Mouse (Mus musculus): ENCODE results near the gene Ncoa1. TPM values are rescaled to one million over a fixed set of nuclear protein-coding genes. Genes with fewer than 3 reads are reported as not detected.

Gene Ncoa1
- 7.9 and 9.1 TPM in 2 replicates for polyA plus RNA-seq (2014; fragmentation: Nextera tagmentation; extraction: Ambion mirVana)

- peak within 1 kb of the TSS; percentile 91 for H3K4me2 ChIP-seq (ENCODE audit: low read depth, severe bottlenecking)
- H3K9me3 ChIP-seq (ENCODE audit: control insufficient read depth, low read length): no peaks in the 10 kb centered on the region
- H3K36me3 ChIP-seq (ENCODE audit: control insufficient read depth, insufficient read depth, low read length): no peaks in the 10 kb centered on the region
- H3K9ac ChIP-seq (ENCODE audit: low read length): peak within 1 kb of the TSS; percentile 90
- H3K27ac ChIP-seq (replicated peaks; ENCODE audit: low read depth, low read length): peak within 1 kb of the TSS; percentile 84
- H3K27me3 ChIP-seq (ENCODE audit: control insufficient read depth, insufficient read depth, low read length): 0 out of 2 replicates have a peak, but pooled peaks cover 3% of the 10 kb centered on the region
- DNase-seq (ENCODE audit: low spot score) (peak; percentile 77), ATAC-seq (ENCODE audit: insufficient number of reproducible peaks, low FRiP score, low TSS enrichment, low read depth) (peak; percentile 69)
- WGBS: under 1% methylated on average over 42 of the region's 98 CpGs
- H3K4me1 ChIP-seq (ENCODE audit: control insufficient read depth, insufficient read depth, low read length): peaks cover 13% of the 10 kb centered on the region
- peak within 1 kb of the TSS; percentile 76 for H3K4me3 ChIP-seq (ENCODE audit: low read depth, low read length)
These were observed at the start of gene Ncoa1 for GRCm38 (mm10) chr12:4476832-4477671. Gene Ncoa1, minus strand, starts transcription at chr12:4477182.

- peaks cover 10% of the 10 kb centered on the region for H3K4me1 ChIP-seq (ENCODE audit: control insufficient read depth, insufficient read depth, low read length)
- H3K36me3 ChIP-seq (ENCODE audit: control insufficient read depth, insufficient read depth, low read length): no peaks in the 10 kb centered on the region
- no peak overlapping the region for H3K4me2 ChIP-seq (ENCODE audit: low read depth, severe bottlenecking)
- ATAC-seq (ENCODE audit: insufficient number of reproducible peaks, low FRiP score, low TSS enrichment, low read depth): no peak
- H3K9me3 ChIP-seq (ENCODE audit: control insufficient read depth, low read length): peaks cover 2% of the 10 kb centered on the region; the same call in 1 of the 2 replicates
- no peak for DNase-seq (ENCODE audit: low spot score)
- H3K27me3 ChIP-seq (ENCODE audit: control insufficient read depth, insufficient read depth, low read length): no peaks in the 10 kb centered on the region
- no peak overlapping the region for H3K9ac ChIP-seq (ENCODE audit: low read length)
- H3K27ac ChIP-seq (replicated peaks; ENCODE audit: low read depth, low read length): no peak overlapping the region
- 38% methylated on average over 7 of the region's 7 CpGs for WGBS
- H3K4me3 ChIP-seq (ENCODE audit: low read depth, low read length): no peak overlapping the region
These were observed 47.6 kb upstream of the Ncoa1 start for GRCm38 (mm10) chr12:4524546-4524945.

- no peak overlapping the region for H3K9ac ChIP-seq (ENCODE audit: low read length)
- H3K27me3 ChIP-seq (ENCODE audit: control insufficient read depth, insufficient read depth, low read length): no peaks in the 10 kb centered on the region
- 18% methylated on average over 9 of the region's 9 CpGs for WGBS
- DNase-seq (ENCODE audit: low spot score) (no peak), ATAC-seq (ENCODE audit: insufficient number of reproducible peaks, low FRiP score, low TSS enrichment, low read depth) (no peak)
- H3K4me2 ChIP-seq (ENCODE audit: low read depth, severe bottlenecking): peak overlapping the region; percentile 22; the same call in 1 of the 2 replicates
- no peaks in the 10 kb centered on the region for H3K36me3 ChIP-seq (ENCODE audit: control insufficient read depth, insufficient read depth, low read length)
- H3K4me3 ChIP-seq (ENCODE audit: low read depth, low read length): no peak overlapping the region
- H3K27ac ChIP-seq (replicated peaks; ENCODE audit: low read depth, low read length): no peak overlapping the region
- H3K4me1 ChIP-seq (ENCODE audit: control insufficient read depth, insufficient read depth, low read length): peaks cover 10% of the 10 kb centered on the region
- H3K9me3 ChIP-seq (ENCODE audit: control insufficient read depth, low read length): no peaks in the 10 kb centered on the region
These were observed 46.8 kb upstream of the Ncoa1 start for GRCm38 (mm10) chr12:4523688-4524298.

- ATAC-seq (ENCODE audit: insufficient number of reproducible peaks, low FRiP score, low TSS enrichment, low read depth) (peak; percentile 83; the same call in 1 of the 2 replicates), DNase-seq (ENCODE audit: low spot score) (peak; percentile 60)
- WGBS: 1% methylated on average over 10 of the region's 10 CpGs
- H3K36me3 ChIP-seq (ENCODE audit: control insufficient read depth, insufficient read depth, low read length): no peaks in the 10 kb centered on the region
- no peak overlapping the region for H3K27ac ChIP-seq (replicated peaks; ENCODE audit: low read depth, low read length)
- H3K9ac ChIP-seq (ENCODE audit: low read length): no peak overlapping the region; the same call in 1 of the 2 replicates
- H3K4me2 ChIP-seq (ENCODE audit: low read depth, severe bottlenecking): peak overlapping the region; percentile 22; the same call in 1 of the 2 replicates
- H3K9me3 ChIP-seq (ENCODE audit: control insufficient read depth, low read length): no peaks in the 10 kb centered on the region
- no peak overlapping the region for H3K4me3 ChIP-seq (ENCODE audit: low read depth, low read length)
- H3K4me1 ChIP-seq (ENCODE audit: control insufficient read depth, insufficient read depth, low read length): peaks cover 10% of the 10 kb centered on the region
- H3K27me3 ChIP-seq (ENCODE audit: control insufficient read depth, insufficient read depth, low read length): no peaks in the 10 kb centered on the region
These were observed 46.2 kb upstream of the Ncoa1 start for GRCm38 (mm10) chr12:4523208-4523607.

GRCm38 (mm10) chr12:4518957-4519356 is 42.0 kb upstream of the Ncoa1 start:
- H3K4me1 ChIP-seq (ENCODE audit: control insufficient read depth, insufficient read depth, low read length): peaks cover 8% of the 10 kb centered on the region
- ATAC-seq (ENCODE audit: insufficient number of reproducible peaks, low FRiP score, low TSS enrichment, low read depth) (no peak), DNase-seq (ENCODE audit: low spot score) (no peak)
- no peaks in the 10 kb centered on the region for H3K27me3 ChIP-seq (ENCODE audit: control insufficient read depth, insufficient read depth, low read length)
- no peak overlapping the region for H3K4me3 ChIP-seq (ENCODE audit: low read depth, low read length)
- 75% methylated on average over 10 of the region's 11 CpGs for WGBS
- H3K27ac ChIP-seq (replicated peaks; ENCODE audit: low read depth, low read length): no peak overlapping the region; the same call in 1 of the 2 replicates
- H3K4me2 ChIP-seq (ENCODE audit: low read depth, severe bottlenecking): no peak overlapping the region
- no peak overlapping the region for H3K9ac ChIP-seq (ENCODE audit: low read length)
- no peaks in the 10 kb centered on the region for H3K9me3 ChIP-seq (ENCODE audit: control insufficient read depth, low read length)
- H3K36me3 ChIP-seq (ENCODE audit: control insufficient read depth, insufficient read depth, low read length): no peaks in the 10 kb centered on the region

- Histone ChIP-seq H3K4me3 (ENCODE audit: low read depth, low read length) (no peak overlapping the region), H3K27me3 (ENCODE audit: control insufficient read depth, insufficient read depth, low read length) (no peaks in the 10 kb centered on the region), H3K4me1 (ENCODE audit: control insufficient read depth, insufficient read depth, low read length) (peaks cover 3% of the 10 kb centered on the region; the same call in 1 of the 2 replicates), H3K4me2 (ENCODE audit: low read depth, severe bottlenecking) (peak overlapping the region; percentile 13; the same call in 1 of the 2 replicates), H3K9ac (ENCODE audit: low read length) (no peak overlapping the region), H3K9me3 (ENCODE audit: control insufficient read depth, low read length) (no peaks in the 10 kb centered on the region), H3K36me3 (ENCODE audit: control insufficient read depth, insufficient read depth, low read length) (no peaks in the 10 kb centered on the region), H3K27ac (replicated peaks; ENCODE audit: low read depth, low read length) (peak overlapping the region; percentile 59; the same call in 1 of the 2 replicates)
- ATAC-seq (ENCODE audit: insufficient number of reproducible peaks, low FRiP score, low TSS enrichment, low read depth): peak; percentile 51; the same call in 1 of the 2 replicates
- WGBS: 43% methylated on average over 12 of the region's 12 CpGs
- DNase-seq (ENCODE audit: low spot score): peak; percentile 44
These were observed 32.6 kb upstream of the Ncoa1 start for GRCm38 (mm10) chr12:4509591-4510061.

GRCm38 (mm10) chr12:4508182-4508581 is 31.2 kb upstream of the Ncoa1 start:
- H3K4me1 ChIP-seq (ENCODE audit: control insufficient read depth, insufficient read depth, low read length): peaks cover 3% of the 10 kb centered on the region; the same call in 1 of the 2 replicates
- no peak for ATAC-seq (ENCODE audit: insufficient number of reproducible peaks, low FRiP score, low TSS enrichment, low read depth)
- no peaks in the 10 kb centered on the region for H3K36me3 ChIP-seq (ENCODE audit: control insufficient read depth, insufficient read depth, low read length)
- no peaks in the 10 kb centered on the region for H3K9me3 ChIP-seq (ENCODE audit: control insufficient read depth, low read length)
- no peak overlapping the region for H3K4me3 ChIP-seq (ENCODE audit: low read depth, low read length)
- no peak overlapping the region for H3K9ac ChIP-seq (ENCODE audit: low read length)
- H3K27ac ChIP-seq (replicated peaks; ENCODE audit: low read depth, low read length): no peak overlapping the region
- no peak for DNase-seq (ENCODE audit: low spot score)
- no peaks in the 10 kb centered on the region for H3K27me3 ChIP-seq (ENCODE audit: control insufficient read depth, insufficient read depth, low read length)
- WGBS: 44% methylated on average over 1 of the region's 1 CpGs
- no peak overlapping the region for H3K4me2 ChIP-seq (ENCODE audit: low read depth, severe bottlenecking)

- no peak overlapping the region for H3K4me2 ChIP-seq (ENCODE audit: low read depth, severe bottlenecking)
- 27% methylated on average over 6 of the region's 6 CpGs for WGBS
- H3K4me1 ChIP-seq (ENCODE audit: control insufficient read depth, insufficient read depth, low read length): peaks cover 3% of the 10 kb centered on the region; the same call in 1 of the 2 replicates
- no peaks in the 10 kb centered on the region for H3K27me3 ChIP-seq (ENCODE audit: control insufficient read depth, insufficient read depth, low read length)
- no peak overlapping the region for H3K27ac ChIP-seq (replicated peaks; ENCODE audit: low read depth, low read length)
- no peak for DNase-seq (ENCODE audit: low spot score)
- no peak overlapping the region for H3K4me3 ChIP-seq (ENCODE audit: low read depth, low read length)
- no peaks in the 10 kb centered on the region for H3K36me3 ChIP-seq (ENCODE audit: control insufficient read depth, insufficient read depth, low read length)
- no peak overlapping the region for H3K9ac ChIP-seq (ENCODE audit: low read length)
- no peaks in the 10 kb centered on the region for H3K9me3 ChIP-seq (ENCODE audit: control insufficient read depth, low read length)
- ATAC-seq (ENCODE audit: insufficient number of reproducible peaks, low FRiP score, low TSS enrichment, low read depth): no peak
These were observed 30.5 kb upstream of the Ncoa1 start for GRCm38 (mm10) chr12:4507461-4507860.
